10 mouse cellular contexts compared by ENCODE assay signal in the genomic region with DNA sequence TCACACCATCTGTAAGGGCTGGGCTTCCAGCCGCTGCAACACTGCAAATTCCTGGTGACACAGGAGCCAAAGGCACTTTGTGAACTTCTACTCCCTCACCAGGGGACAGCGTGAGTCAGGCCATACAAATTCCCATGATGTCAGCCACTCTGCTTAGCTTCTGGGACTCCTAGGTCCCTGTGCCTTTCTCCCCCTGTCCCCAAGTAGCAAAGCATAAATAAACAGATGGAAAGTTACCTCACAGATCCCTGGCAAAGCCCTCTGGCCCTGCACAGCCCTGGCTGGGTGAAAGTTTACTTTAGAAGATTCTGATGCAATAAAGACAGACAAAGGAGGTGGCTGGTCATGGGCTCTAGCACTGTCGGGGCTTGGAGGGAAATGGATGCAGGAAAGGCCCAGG. TPM values are rescaled to one million over a fixed set of nuclear protein-coding genes. Genes with fewer than 3 reads are reported as not detected.
DNase-seq lines count a peak whose midpoint lies in the region; ATAC-seq and TF ChIP-seq lines count a peak whose summit lies in the region.
"Had no signal": no experiment of that assay in that cellular context is flagged by ENCODE, and none has a peak within 500 bp of the region (broad histone marks: within the 10 kb centered on the region; RNA-seq: fewer than 3 reads in every experiment).

No protein-coding gene starts in this region.

- H3K27ac ChIP-seq in liver, embryonic 12.5 days = no peak overlapping the region
- 0 out of 2 replicates have a peak overlapping the region, but pooled peaks have one; percentile 35 for H3K27ac ChIP-seq in limb, embryonic 12.5 days
- H3K27ac ChIP-seq in stomach, embryonic 16.5 days (ENCODE audit: low read length) = no peak overlapping the region
- H3K27ac ChIP-seq in midbrain, postnatal 0 days (ENCODE audit: low read depth, low read length) = no peak overlapping the region
- no peak overlapping the region for H3K27ac ChIP-seq in layer of hippocampus, adult 2 months
- no peak overlapping the region for H3K27ac ChIP-seq in midbrain, embryonic 13.5 days
- H3K27ac ChIP-seq: stomach, embryonic 15.5 days had no signal

- H3K27me3 ChIP-seq in liver, embryonic 12.5 days (replicated peaks) = peaks cover 5% of the 10 kb centered on the region; the same call in 1 of the 2 replicates
- H3K27me3 ChIP-seq in limb, embryonic 12.5 days = no peaks in the 10 kb centered on the region; the same call in 1 of the 2 replicates
- no peaks in the 10 kb centered on the region for H3K27me3 ChIP-seq in stomach, embryonic 16.5 days (ENCODE audit: control insufficient read depth, insufficient read depth, low read length)
- H3K27me3 ChIP-seq in midbrain, postnatal 0 days (ENCODE audit: insufficient read depth, low read length) = no peaks in the 10 kb centered on the region
- no peaks in the 10 kb centered on the region for H3K27me3 ChIP-seq in midbrain, embryonic 13.5 days
- H3K27me3 ChIP-seq: stomach, embryonic 15.5 days had no signal

- H3K9ac ChIP-seq in liver, embryonic 12.5 days = no peak overlapping the region
- H3K9ac ChIP-seq in limb, embryonic 12.5 days (replicated peaks) = no peak overlapping the region
- H3K9ac ChIP-seq in stomach, embryonic 16.5 days (ENCODE audit: low read length) = no peak overlapping the region
- no peak overlapping the region for H3K9ac ChIP-seq in midbrain, postnatal 0 days (replicated peaks; ENCODE audit: low read length, poor library complexity, severe bottlenecking)
- H3K9ac ChIP-seq in midbrain, embryonic 13.5 days (replicated peaks) = no peak overlapping the region
- H3K9ac ChIP-seq: stomach, embryonic 15.5 days had no signal

- H3K4me2 ChIP-seq in liver, embryonic 12.5 days = no peak overlapping the region
- no peak overlapping the region for H3K4me2 ChIP-seq in limb, embryonic 12.5 days
- no peak overlapping the region for H3K4me2 ChIP-seq in stomach, embryonic 16.5 days (ENCODE audit: low read depth, low read length)
- H3K4me2 ChIP-seq in midbrain, postnatal 0 days (ENCODE audit: low read depth, low read length, poor library complexity, severe bottlenecking) = no peak overlapping the region
- H3K4me2 ChIP-seq in midbrain, embryonic 13.5 days (replicated peaks) = no peak overlapping the region
- H3K4me2 ChIP-seq: stomach, embryonic 15.5 days had no signal

- H3K4me3 ChIP-seq in liver, embryonic 12.5 days = no peak overlapping the region
- H3K4me3 ChIP-seq in limb, embryonic 12.5 days (replicated peaks) = no peak overlapping the region
- no peak overlapping the region for H3K4me3 ChIP-seq in stomach, embryonic 16.5 days (replicated peaks; ENCODE audit: low read length)
- no peak overlapping the region for H3K4me3 ChIP-seq in midbrain, postnatal 0 days (ENCODE audit: low read depth, low read length)
- H3K4me3 ChIP-seq in layer of hippocampus, adult 2 months = no peak overlapping the region
- H3K4me3 ChIP-seq in midbrain, embryonic 13.5 days (replicated peaks) = no peak overlapping the region
- H3K4me3 ChIP-seq: megakaryocyte, embryonic 14.5 days; stomach, embryonic 15.5 days had no signal

- H3K4me1 ChIP-seq in liver, embryonic 12.5 days = no peaks in the 10 kb centered on the region
- H3K4me1 ChIP-seq in limb, embryonic 12.5 days (replicated peaks) = peaks cover 64% of the 10 kb centered on the region
- H3K4me1 ChIP-seq in stomach, embryonic 16.5 days (ENCODE audit: control insufficient read depth, insufficient read depth, low read length) = peaks cover 12% of the 10 kb centered on the region
- no peaks in the 10 kb centered on the region for H3K4me1 ChIP-seq in midbrain, postnatal 0 days (ENCODE audit: insufficient read depth, low read length)
- H3K4me1 ChIP-seq in midbrain, embryonic 13.5 days (replicated peaks) = 0 out of 2 replicates have a peak, but pooled peaks cover 4% of the 10 kb centered on the region
- H3K4me1 ChIP-seq: megakaryocyte, embryonic 14.5 days; stomach, embryonic 15.5 days had no signal

- no peak for DNase-seq in liver
- peak; percentile 24 for DNase-seq in gonadal fat pad, adult 2 months (ENCODE audit: low read depth)
- no peak for DNase-seq in midbrain, postnatal 0 days (ENCODE audit: low spot score)
- no peak for DNase-seq in layer of hippocampus, adult 2 months (ENCODE audit: low spot score in 2 of 2)

- TF ChIP-seq CTCF in midbrain, postnatal 0 days (IDR thresholded peaks at IDR 0.05) = no peak
- no peak for TF ChIP-seq CTCF in layer of hippocampus, adult 2 months (conservative IDR thresholded peaks at IDR 0.05)

- H3K36me3 ChIP-seq in liver, embryonic 12.5 days = no peaks in the 10 kb centered on the region
- H3K36me3 ChIP-seq in limb, embryonic 12.5 days = 0 out of 2 replicates have a peak, but pooled peaks cover 6% of the 10 kb centered on the region
- H3K36me3 ChIP-seq in stomach, embryonic 16.5 days (ENCODE audit: control insufficient read depth, insufficient read depth, low read length) = no peaks in the 10 kb centered on the region
- no peaks in the 10 kb centered on the region for H3K36me3 ChIP-seq in midbrain, postnatal 0 days (ENCODE audit: insufficient read depth, low read length)
- no peaks in the 10 kb centered on the region for H3K36me3 ChIP-seq in midbrain, embryonic 13.5 days
- H3K36me3 ChIP-seq: stomach, embryonic 15.5 days had no signal

- ATAC-seq in liver, embryonic 12.5 days = peak; percentile 68
- ATAC-seq in limb, embryonic 12.5 days (ENCODE audit: insufficient number of reproducible peaks, insufficient read depth, low FRiP score, low TSS enrichment, low read depth) = no peak
- ATAC-seq in stomach, embryonic 16.5 days (ENCODE audit: insufficient read depth, low FRiP score) = peak; percentile 27; the same call in 1 of the 2 replicates
- ATAC-seq in midbrain, postnatal 0 days (ENCODE audit: low FRiP score) = no peak
- no peak for ATAC-seq in midbrain, embryonic 13.5 days

- 34% methylated on average over 3 of the region's 3 CpGs for WGBS in liver, embryonic 12.5 days (ENCODE audit: insufficient replicate concordance)
- 39% methylated on average over 3 of the region's 3 CpGs for WGBS in limb, embryonic 12.5 days
- WGBS in stomach, embryonic 16.5 days = 27% methylated on average over 3 of the region's 3 CpGs
- WGBS in midbrain, postnatal 0 days = 65% methylated on average over 3 of the region's 3 CpGs
- WGBS in midbrain, embryonic 13.5 days = 74% methylated on average over 3 of the region's 3 CpGs

- H3K9me3 ChIP-seq in liver, embryonic 12.5 days (replicated peaks) = no peaks in the 10 kb centered on the region
- no peaks in the 10 kb centered on the region for H3K9me3 ChIP-seq in limb, embryonic 12.5 days
- no peaks in the 10 kb centered on the region for H3K9me3 ChIP-seq in stomach, embryonic 16.5 days (replicated peaks; ENCODE audit: control insufficient read depth, low read length)
- H3K9me3 ChIP-seq in midbrain, postnatal 0 days (ENCODE audit: low read length) = no peaks in the 10 kb centered on the region
- no peaks in the 10 kb centered on the region for H3K9me3 ChIP-seq in midbrain, embryonic 13.5 days
- H3K9me3 ChIP-seq: megakaryocyte, embryonic 14.5 days; stomach, embryonic 15.5 days had no signal

RNA-seq across cellular contexts. Expression of gene Twist2, which starts 22.3 kb away (rescaled TPM):
- 0.87 and 1.0 TPM in 2 replicates for polyA plus RNA-seq in liver, embryonic 12.5 days (2016; fragmentation: Nextera tagmentation; extraction: Ambion mirVana)
- polyA plus RNA-seq in gonadal fat pad, adult 2 months (2012; rRNA removed) = 16.9 and 20.0 TPM in 2 replicates
- polyA plus RNA-seq in limb, embryonic 12.5 days (2016; fragmentation: Nextera tagmentation; extraction: Ambion mirVana) = 45.3 and 50.4 TPM in 2 replicates
- 7.0 and 8.1 TPM in 2 replicates for polyA plus RNA-seq in stomach, embryonic 16.5 days (2015; fragmentation: Nextera tagmentation; extraction: Ambion mirVana)
- total RNA-seq in midbrain, postnatal 0 days (2014; rRNA removed) = 2.1 and 7.2 TPM in 2 replicates
- 3.8 and 5.7 TPM in 2 replicates for polyA plus RNA-seq in midbrain, postnatal 0 days (2015; fragmentation: Nextera tagmentation; extraction: Ambion mirVana)
- 1 to 10 TPM; 1.0 to 1.5 TPM for total RNA-seq in layer of hippocampus, adult 2 months (2021)
- 0.72 and 1.3 TPM in 2 replicates for polyA plus RNA-seq in midbrain, embryonic 13.5 days (2015; fragmentation: Nextera tagmentation; extraction: Ambion mirVana)

Comparison
In these comparisons a context has a peak if more than half of its experiments do, and no peak if none do; other contexts are left out.
1. ATAC-seq: peak in liver, embryonic 12.5 days (single experiment) and stomach, embryonic 16.5 days (single experiment); none in limb, embryonic 12.5 days (single experiment), midbrain, postnatal 0 days (single experiment) and midbrain, embryonic 13.5 days (single experiment).